In the genomic region with DNA sequence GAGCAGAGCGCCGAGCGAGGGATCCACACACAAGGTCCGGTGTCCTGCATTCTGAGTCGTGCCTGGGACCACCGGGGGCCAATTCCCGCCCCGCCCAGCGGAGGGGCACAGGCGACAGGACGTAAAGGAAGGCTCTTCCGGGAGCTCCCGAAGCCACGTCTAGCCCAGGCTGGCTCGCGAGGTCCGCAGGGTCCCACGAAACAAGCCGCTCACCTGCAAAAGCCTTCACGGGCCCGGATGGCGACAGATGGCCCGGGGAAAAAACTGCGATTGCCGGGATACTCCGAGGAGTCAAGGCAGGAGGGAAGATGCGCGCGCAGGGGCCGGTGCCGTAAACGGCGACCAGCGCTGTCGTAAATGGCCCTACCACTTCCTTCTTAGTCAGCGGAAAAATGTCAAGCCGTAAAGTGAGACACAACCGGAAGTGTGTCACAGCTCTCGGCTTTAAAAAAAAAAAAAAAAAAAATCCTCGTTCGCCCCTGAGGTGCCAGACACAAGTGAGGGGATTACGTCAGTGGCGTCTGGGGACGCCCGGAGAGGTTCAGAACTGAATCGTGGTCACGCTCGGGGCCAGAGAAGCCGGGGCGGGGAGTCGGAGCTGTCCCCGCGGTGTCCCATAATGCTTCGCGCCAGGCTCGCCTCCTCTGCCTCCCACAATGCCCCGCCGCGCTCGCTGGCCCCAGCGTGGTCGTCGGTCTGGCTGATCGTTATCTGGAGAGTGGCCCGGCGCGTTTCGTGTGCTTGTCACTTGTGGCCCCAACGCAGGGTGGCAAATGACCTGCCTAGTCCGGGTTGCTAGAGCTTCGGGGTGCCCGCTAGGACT, we compare ENCODE assay signal across 1 mouse cellular context.
A peak's percentile ranks its signal among the peaks of the same experiment; 100 is the strongest.
TF ChIP-seq lines count a peak whose summit lies in the region.

TSS of gene Eif3d (minus strand) at position 344 of the 823 bp plus-strand sequence.

TF ChIP-seq in CH12.LX, 34 proteins besides CTCF, POLR2A, EP300 and RAD21 (continued from another document):
- peak; percentile 70 for TF ChIP-seq TCF12 (IDR thresholded peaks at IDR 0.05; ENCODE audit: low read depth, low read length)
- no peak for TF ChIP-seq SMC3 (IDR thresholded peaks at IDR 0.05; ENCODE audit: low read depth, low read length)
- TF ChIP-seq USF1 (IDR thresholded peaks at IDR 0.05; ENCODE audit: low read depth, low read length): no peak
- peak; percentile 54; the same call in 1 of the 2 replicates for TF ChIP-seq JUND (conservative IDR thresholded peaks at IDR 0.05; ENCODE audit: low read depth, low read length)
- peak; percentile 82 for TF ChIP-seq TBP (conservative IDR thresholded peaks at IDR 0.05; ENCODE audit: low read depth, low read length)
- no peak for TF ChIP-seq UBTF (IDR thresholded peaks at IDR 0.05; ENCODE audit: low read depth, low read length)
- no peak for TF ChIP-seq E2F4 (IDR thresholded peaks at IDR 0.05; ENCODE audit: insufficient replicate concordance, low read depth, low read length)
- TF ChIP-seq POLR2AphosphoS2 (IDR thresholded peaks at IDR 0.05; ENCODE audit: low read depth, low read length): peak; percentile 80
- peak; percentile 85 for TF ChIP-seq MAX (IDR thresholded peaks at IDR 0.05; ENCODE audit: low read length)
- TF ChIP-seq CHD1 (IDR thresholded peaks at IDR 0.05; ENCODE audit: low read depth, low read length): no peak
- peak; percentile 81 for TF ChIP-seq IRF4 (IDR thresholded peaks at IDR 0.05; ENCODE audit: low read depth, low read length)
- TF ChIP-seq USF2 (conservative IDR thresholded peaks at IDR 0.05; ENCODE audit: low read depth, low read length): no peak
- TF ChIP-seq SIN3A (IDR thresholded peaks at IDR 0.05; ENCODE audit: low read length): peak; percentile 93
- TF ChIP-seq MAZ (IDR thresholded peaks at IDR 0.05; ENCODE audit: low read depth, low read length): peak; percentile 96
- peak; percentile 94 for TF ChIP-seq MYC (IDR thresholded peaks at IDR 0.05; ENCODE audit: low read depth, low read length)
- peak; percentile 95 for TF ChIP-seq HCFC1 (IDR thresholded peaks at IDR 0.05; ENCODE audit: low read depth, low read length)
- TF ChIP-seq ZKSCAN1 (IDR thresholded peaks at IDR 0.05; ENCODE audit: borderline replicate concordance, low read depth, low read length): no peak
- peak; percentile 68 for TF ChIP-seq ZMIZ1 (IDR thresholded peaks at IDR 0.05; ENCODE audit: low read depth, low read length)
- TF ChIP-seq BHLHE40 (IDR thresholded peaks at IDR 0.05; ENCODE audit: low read depth, low read length): peak; percentile 86
- TF ChIP-seq ETS1 (conservative IDR thresholded peaks at IDR 0.05; ENCODE audit: low read depth, low read length): peak; percentile 87
- TF ChIP-seq JUN (IDR thresholded peaks at IDR 0.05; ENCODE audit: insufficient read depth, low read depth, low read length): peak; percentile 80
- peak; percentile 91 for TF ChIP-seq KAT2A (IDR thresholded peaks at IDR 0.05; ENCODE audit: insufficient replicate concordance, low read length)
TF ChIP-seq in CH12.LX: peak in this region for 25.
